Mouse (Mus musculus) heart, embryonic 12.5 days (tissue): Measurements from ENCODE around the gene Gnaz. TPM values are rescaled to one million over a fixed set of nuclear protein-coding genes. Genes with fewer than 3 reads are reported as not detected.
A peak's percentile ranks its signal among the peaks of the same experiment; 100 is the strongest.
"Not testable (repeated sequence)": the region's sequence is repeated elsewhere in the genome, so short reads cannot be mapped to it uniquely, and the experiment has no call there.

Experiments used
- ATAC-seq: fragments of 200-750 bp; cut with Nextera tagmentation; 2 replicates; pipeline ENCODE4 v1.8.0; 2017; ENCODE audit warnings: moderate TSS enrichment, moderate library complexity; ENCODE audit not compliant: insufficient number of reproducible peaks, low FRiP score
- H3K27ac ChIP-seq: fragments of 300-500 bp; sonication (generic); 2 replicates; pipeline ENCODE4 v1.5.1; 2016; ENCODE audit warnings: mild to moderate bottlenecking, moderate library complexity; ENCODE audit not compliant: poor library complexity, severe bottlenecking
- H3K27me3 ChIP-seq: fragments of 300-500 bp; sonication (generic); replicated peaks from 2 replicates; pipeline ENCODE4 v1.6.1; 2016; ENCODE audit warnings: mild to moderate bottlenecking, moderate library complexity
- H3K36me3 ChIP-seq: fragments of 300-500 bp; sonication (generic); 2 replicates; pipeline ENCODE4 v1.6.1; 2016; ENCODE audit warnings: mild to moderate bottlenecking, moderate library complexity
- H3K4me1 ChIP-seq: fragments of 300-500 bp; sonication (generic); replicated peaks from 2 replicates; pipeline ENCODE4 v1.6.1; 2016; ENCODE audit warnings: mild to moderate bottlenecking
- H3K4me2 ChIP-seq: fragments of 300-500 bp; sonication (generic); 2 replicates; pipeline ENCODE4 v1.6.1; 2016; ENCODE audit warnings: mild to moderate bottlenecking, moderate library complexity
- H3K4me3 ChIP-seq: fragments of 300-500 bp; sonication (generic); 2 replicates; pipeline ENCODE4 v1.5.1; 2016; ENCODE audit warnings: mild to moderate bottlenecking
- H3K9ac ChIP-seq: fragments of 300-500 bp; sonication (generic); 2 replicates; pipeline ENCODE4 v1.6.1; 2016; ENCODE audit warnings: mild to moderate bottlenecking, moderate library complexity
- H3K9me3 ChIP-seq: fragments of 300-500 bp; sonication (generic); replicated peaks from 2 replicates; pipeline ENCODE4 v1.6.1; 2016; ENCODE audit warnings: mild to moderate bottlenecking, moderate library complexity
- WGBS: fragments of 180-500 bp; shearing (Covaris S2); methylation state at CpG from one replicate; pipeline ENCODE4 v1.1.7; 2016; 5-methylcytosine and 5-hydroxymethylcytosine counted together
- polyA plus RNA-seq: library from polyadenylated mRNA; unstranded; fragments of >200 nt; fragmentation: Nextera tagmentation; extraction: Ambion mirVana; gene quantifications from 2 replicates; pipeline ENCODE4 v1.2.1, GENCODE M21; 2016

Gene Gnaz
- polyA plus RNA-seq, 1 experiment from 2014 or later: 1.6 TPM

GRCm38 (mm10) chr10:75028743-75029142 is 61.8 kb downstream of the Gnaz start:
- no peaks in the 10 kb centered on the region for H3K9me3 ChIP-seq
- no peak overlapping the region for H3K27ac ChIP-seq
- no peak for ATAC-seq
- no peak overlapping the region for H3K4me3 ChIP-seq
- H3K4me1 ChIP-seq: 0 out of 2 replicates have a peak, but pooled peaks cover 3% of the 10 kb centered on the region
- H3K9ac ChIP-seq: no peak overlapping the region
- no peak overlapping the region for H3K4me2 ChIP-seq
- no peaks in the 10 kb centered on the region for H3K27me3 ChIP-seq
- H3K36me3 ChIP-seq: no peaks in the 10 kb centered on the region
- 66% methylated on average over 8 of the region's 8 CpGs for WGBS

- H3K4me1 ChIP-seq: 0 out of 2 replicates have a peak, but pooled peaks cover 3% of the 10 kb centered on the region
- no peak for ATAC-seq
- no peak overlapping the region for H3K9ac ChIP-seq
- H3K27me3 ChIP-seq: no peaks in the 10 kb centered on the region
- H3K4me2 ChIP-seq: no peak overlapping the region
- H3K36me3 ChIP-seq: no peaks in the 10 kb centered on the region
- no peaks in the 10 kb centered on the region for H3K9me3 ChIP-seq
- H3K27ac ChIP-seq: no peak overlapping the region
- no peak overlapping the region for H3K4me3 ChIP-seq
- 82% methylated on average over 3 of the region's 3 CpGs for WGBS
Measured at GRCm38 (mm10) chr10:75029677-75030076, 62.7 kb downstream of the Gnaz start.

GRCm38 (mm10) chr10:75030234-75030633 is 63.3 kb downstream of the Gnaz start:
- 0 out of 2 replicates have a peak, but pooled peaks cover 3% of the 10 kb centered on the region for H3K4me1 ChIP-seq
- no peak for ATAC-seq
- no peaks in the 10 kb centered on the region for H3K36me3 ChIP-seq
- H3K27me3 ChIP-seq: no peaks in the 10 kb centered on the region
- no peak overlapping the region for H3K27ac ChIP-seq
- no peak overlapping the region for H3K9ac ChIP-seq
- no peaks in the 10 kb centered on the region for H3K9me3 ChIP-seq
- WGBS: 79% methylated on average over 3 of the region's 3 CpGs
- no peak overlapping the region for H3K4me3 ChIP-seq
- no peak overlapping the region for H3K4me2 ChIP-seq

- no peak overlapping the region for H3K9ac ChIP-seq
- no peaks in the 10 kb centered on the region for H3K27me3 ChIP-seq
- 0 out of 2 replicates have a peak, but pooled peaks cover 7% of the 10 kb centered on the region for H3K4me1 ChIP-seq
- H3K36me3 ChIP-seq: no peaks in the 10 kb centered on the region
- ATAC-seq: no peak
- H3K27ac ChIP-seq: no peak overlapping the region
- 64% methylated on average over 5 of the region's 5 CpGs for WGBS
- H3K4me3 ChIP-seq: no peak overlapping the region
- no peaks in the 10 kb centered on the region for H3K9me3 ChIP-seq
- no peak overlapping the region for H3K4me2 ChIP-seq
Measured at GRCm38 (mm10) chr10:75031345-75032114, 64.6 kb downstream of the Gnaz start.

GRCm38 (mm10) chr10:75032395-75032794 is 65.4 kb downstream of the Gnaz start, which contains the start of gene Rsph14:
Rsph14 (minus strand) TSS chr10:75032586.
- H3K9me3 ChIP-seq: no peaks in the 10 kb centered on the region
- H3K27ac ChIP-seq: no peak within 1 kb of the TSS
- H3K9ac ChIP-seq: no peak within 1 kb of the TSS
- peaks cover 12% of the 10 kb centered on the region for H3K4me1 ChIP-seq
- H3K27me3 ChIP-seq: no peaks in the 10 kb centered on the region
- 41% methylated on average over 10 of the region's 10 CpGs for WGBS
- no peak for ATAC-seq
- H3K4me3 ChIP-seq: no peak within 1 kb of the TSS
- H3K4me2 ChIP-seq: no peak within 1 kb of the TSS
- no peaks in the 10 kb centered on the region for H3K36me3 ChIP-seq

GRCm38 (mm10) chr10:75036883-75037379 is 70.0 kb downstream of the Gnaz start, which contains the start of gene Rab36:
Rab36 (plus strand) TSS chr10:75037058.
- H3K4me3 ChIP-seq: peak within 1 kb of the TSS; percentile 50
- peak within 1 kb of the TSS; percentile 58 for H3K27ac ChIP-seq
- no peaks in the 10 kb centered on the region for H3K9me3 ChIP-seq
- H3K4me2 ChIP-seq: peak within 1 kb of the TSS; percentile 82
- H3K36me3 ChIP-seq: no peaks in the 10 kb centered on the region
- peak; percentile 93 for ATAC-seq
- peaks cover 17% of the 10 kb centered on the region for H3K4me1 ChIP-seq
- peak within 1 kb of the TSS; percentile 73 for H3K9ac ChIP-seq
- H3K27me3 ChIP-seq: no peaks in the 10 kb centered on the region
- under 1% methylated on average over 36 of the region's 36 CpGs for WGBS

GRCm38 (mm10) chr10:75042060-75042459 is 75.1 kb downstream of the Gnaz start:
- not testable (repeated sequence) for H3K4me2 ChIP-seq, H3K9ac ChIP-seq, H3K4me3 ChIP-seq, H3K36me3 ChIP-seq, H3K27me3 ChIP-seq, H3K27ac ChIP-seq, ATAC-seq, H3K9me3 ChIP-seq
- H3K4me1 ChIP-seq: peaks cover 16% of the 10 kb centered on the region
- 9% methylated on average over 1 of the region's 1 CpGs for WGBS

- H3K36me3 ChIP-seq: peaks cover 4% of the 10 kb centered on the region
- H3K4me1 ChIP-seq: peaks cover 8% of the 10 kb centered on the region; the same call in 1 of the 2 replicates
- H3K27me3 ChIP-seq: 0 out of 2 replicates have a peak, but pooled peaks cover 5% of the 10 kb centered on the region
- ATAC-seq: peak; percentile 71; the same call in 1 of the 2 replicates
- H3K27ac ChIP-seq: no peak overlapping the region
- no peak overlapping the region for H3K9ac ChIP-seq
- H3K9me3 ChIP-seq: no peaks in the 10 kb centered on the region
- no peak overlapping the region for H3K4me2 ChIP-seq
- 29% methylated on average over 7 of the region's 7 CpGs for WGBS
- H3K4me3 ChIP-seq: no peak overlapping the region
Measured at GRCm38 (mm10) chr10:75044459-75044858, 77.5 kb downstream of the Gnaz start.

GRCm38 (mm10) chr10:75045831-75046230 is 78.9 kb downstream of the Gnaz start:
- peaks cover 5% of the 10 kb centered on the region; the same call in 1 of the 2 replicates for H3K27me3 ChIP-seq
- ATAC-seq: no peak
- H3K4me1 ChIP-seq: peaks cover 8% of the 10 kb centered on the region; the same call in 1 of the 2 replicates
- H3K9me3 ChIP-seq: no peaks in the 10 kb centered on the region
- H3K27ac ChIP-seq: no peak overlapping the region
- H3K4me3 ChIP-seq: no peak overlapping the region
- WGBS: 90% methylated on average over 15 of the region's 15 CpGs
- no peak overlapping the region for H3K4me2 ChIP-seq
- H3K9ac ChIP-seq: no peak overlapping the region
- H3K36me3 ChIP-seq: peaks cover 4% of the 10 kb centered on the region

GRCm38 (mm10) chr10:75048711-75049110 is 81.7 kb downstream of the Gnaz start:
- no peak overlapping the region for H3K9ac ChIP-seq
- no peak overlapping the region for H3K4me2 ChIP-seq
- no peak overlapping the region for H3K27ac ChIP-seq
- no peak for ATAC-seq
- peaks cover 14% of the 10 kb centered on the region; the same call in 1 of the 2 replicates for H3K4me1 ChIP-seq
- peaks cover 4% of the 10 kb centered on the region for H3K36me3 ChIP-seq
- WGBS: 87% methylated on average over 7 of the region's 7 CpGs
- H3K4me3 ChIP-seq: no peak overlapping the region
- H3K9me3 ChIP-seq: no peaks in the 10 kb centered on the region
- H3K27me3 ChIP-seq: peaks cover 5% of the 10 kb centered on the region

- Histone ChIP-seq H3K9ac (no peak overlapping the region), H3K4me2 (no peak overlapping the region), H3K4me3 (no peak overlapping the region), H3K27me3 (peaks cover 5% of the 10 kb centered on the region), H3K9me3 (no peaks in the 10 kb centered on the region), H3K4me1 (peaks cover 21% of the 10 kb centered on the region), H3K27ac (no peak overlapping the region), H3K36me3 (no peaks in the 10 kb centered on the region)
- ATAC-seq: no peak
- WGBS: 84% methylated on average over 21 of the region's 21 CpGs
Measured at GRCm38 (mm10) chr10:75051364-75052074, 84.5 kb downstream of the Gnaz start.
